Mouse (Mus musculus): Measurements from ENCODE around the gene Olfr52.
"Not testable (repeated sequence)": the region's sequence is repeated elsewhere in the genome, so short reads cannot be mapped to it uniquely, and the experiment has no call there.

Olfr52 gene

GRCm38 (mm10) chr2:86185583-86185982, at the start of gene Olfr52:
TSS of gene Olfr52 (minus strand) at chr2:86185683.
- no peak for DNase-seq (ENCODE audit: low spot score in 2 of 2)

GRCm38 (mm10) chr2:86231301-86231700, 45.8 kb upstream of the Olfr52 start, which contains the start of gene Olfr1047:
TSS of gene Olfr1047 (minus strand) at chr2:86231401.
- DNase-seq (ENCODE audit: low spot score in 2 of 2) = no peak

- DNase-seq (ENCODE audit: low spot score in 2 of 2) = no peak
Observed at GRCm38 (mm10) chr2:86219214-86219613, 33.7 kb upstream of the Olfr52 start, which contains the start of gene Olfr1046. TSS of gene Olfr1046 (minus strand) at chr2:86219314.

- no peak for DNase-seq (ENCODE audit: low spot score in 2 of 2)
Observed at GRCm38 (mm10) chr2:86202909-86203308, 17.4 kb upstream of the Olfr52 start, which contains the start of gene Olfr1045. TSS of gene Olfr1045 (minus strand) at chr2:86203009.

- DNase-seq (ENCODE audit: low spot score in 2 of 2) = no peak
Observed at GRCm38 (mm10) chr2:86195863-86196262, 10.4 kb upstream of the Olfr52 start.

GRCm38 (mm10) chr2:86179950-86180349, 5.5 kb downstream of the Olfr52 start:
- DNase-seq (ENCODE audit: low spot score in 2 of 2) = no peak

GRCm38 (mm10) chr2:86177720-86178119, 7.8 kb downstream of the Olfr52 start, which contains the start of gene Olfr1044:
TSS of gene Olfr1044 (minus strand) at chr2:86177820.
- DNase-seq (ENCODE audit: low spot score in 2 of 2) = no peak

GRCm38 (mm10) chr2:86175422-86175821, 10.1 kb downstream of the Olfr52 start:
- not testable (repeated sequence) for DNase-seq (ENCODE audit: low spot score in 2 of 2)

- DNase-seq (ENCODE audit: low spot score in 2 of 2) = no peak
Observed at GRCm38 (mm10) chr2:86167422-86167821, 18.1 kb downstream of the Olfr52 start, which contains the start of gene Olfr1043. TSS of gene Olfr1043 (minus strand) at chr2:86167522.

GRCm38 (mm10) chr2:86161738-86162137, 23.7 kb downstream of the Olfr52 start, which contains the start of gene Olfr1042:
TSS of gene Olfr1042 (minus strand) at chr2:86161838.
- DNase-seq (ENCODE audit: low spot score in 2 of 2) = no peak

GRCm38 (mm10) chr2:86146632-86147031, 38.9 kb downstream of the Olfr52 start, which contains the start of gene Olfr1040:
TSS of gene Olfr1040 (minus strand) at chr2:86146732.
- DNase-seq (ENCODE audit: low spot score in 2 of 2) = no peak

GRCm38 (mm10) chr2:86135828-86136227, 49.7 kb downstream of the Olfr52 start, which contains the start of gene Olfr1039:
TSS of gene Olfr1039 (minus strand) at chr2:86135928.
- DNase-seq (ENCODE audit: low spot score in 2 of 2) = no peak
